Mouse (Mus musculus) liver, embryonic 13.5 days (tissue): ENCODE data around the gene Lrsam1. TPM values are rescaled to one million over a fixed set of nuclear protein-coding genes. Genes with fewer than 3 reads are reported as not detected.

Source experiments
- ATAC-seq: fragments of 200-750 bp; cut with Nextera tagmentation; 2 replicates; pipeline ENCODE4 v1.8.0; 2017; ENCODE audit warnings: low read depth, mild to moderate bottlenecking, moderate number of reproducible peaks, moderate library complexity
- DNase-seq: peaks from one replicate; pipeline ENCODE4 v3.0.0; 2022
- H3K27ac ChIP-seq: fragments of 300-500 bp; sonication (generic); 2 replicates; pipeline ENCODE4 v1.5.1; 2015; ENCODE audit warnings: moderate library complexity, mild to moderate bottlenecking, inconsistent platforms
- H3K27me3 ChIP-seq: fragments of 300-500 bp; sonication (generic); 2 replicates; pipeline ENCODE4 v1.6.1; 2015; ENCODE audit warnings: mild to moderate bottlenecking, inconsistent platforms
- H3K36me3 ChIP-seq: fragments of 300-500 bp; sonication (generic); 2 replicates; pipeline ENCODE4 v1.6.1; 2015; ENCODE audit warnings: mild to moderate bottlenecking, inconsistent platforms
- H3K4me1 ChIP-seq: fragments of 300-500 bp; sonication (generic); replicated peaks from 2 replicates; pipeline ENCODE4 v1.6.1; 2015; ENCODE audit warnings: inconsistent platforms
- H3K4me2 ChIP-seq: fragments of 300-500 bp; sonication (generic); 2 replicates; pipeline ENCODE4 v1.6.1; 2015; ENCODE audit warnings: inconsistent platforms, mild to moderate bottlenecking, moderate library complexity
- H3K4me3 ChIP-seq: fragments of 300-500 bp; sonication (generic); replicated peaks from 2 replicates; pipeline ENCODE4 v1.5.1; 2015; ENCODE audit warnings: mild to moderate bottlenecking, inconsistent platforms
- H3K9ac ChIP-seq: fragments of 300-500 bp; sonication (generic); 2 replicates; pipeline ENCODE4 v1.6.1; 2015; ENCODE audit warnings: mild to moderate bottlenecking, inconsistent platforms
- H3K9me3 ChIP-seq: fragments of 300-500 bp; sonication (generic); replicated peaks from 2 replicates; pipeline ENCODE4 v1.6.1; 2016; ENCODE audit warnings: inconsistent platforms
- WGBS: fragments of 180-500 bp; shearing (Covaris S2); methylation state at CpG from one replicate; pipeline ENCODE4 v1.1.7; 2015; ENCODE audit not compliant: insufficient replicate concordance; 5-methylcytosine and 5-hydroxymethylcytosine counted together
- polyA plus RNA-seq: library from polyadenylated mRNA; unstranded; fragments of >200 nt; fragmentation: Nextera tagmentation; extraction: Ambion mirVana; gene quantifications from 2 replicates; pipeline ENCODE4 v1.2.1, GENCODE M21; 2015

Lrsam1 gene
- polyA plus RNA-seq, 1 experiment from 2014 or later, result 2.0 TPM

DNA sequence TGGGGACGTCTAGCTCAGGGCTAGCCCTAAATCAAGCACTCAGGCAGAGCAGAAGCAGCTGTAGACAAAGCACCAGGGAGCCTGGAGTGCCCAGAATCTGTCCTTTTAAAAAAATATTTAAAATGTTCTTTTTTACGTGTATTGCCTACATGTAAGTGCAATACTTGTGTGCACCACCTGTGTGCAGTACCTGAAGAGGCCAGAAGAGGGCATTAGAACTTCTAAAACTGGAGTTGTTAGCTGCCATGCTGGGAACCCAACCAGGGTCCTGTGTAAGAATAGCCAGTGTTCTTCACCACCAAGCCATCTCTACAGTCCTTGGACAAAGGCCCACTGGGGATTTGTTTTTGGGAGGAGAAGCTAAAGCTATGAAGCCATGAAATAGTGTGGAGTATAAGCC is 6.8 kb downstream of the Lrsam1 start:
- Histone ChIP-seq H3K36me3 (peaks cover 37% of the 10 kb centered on the region), H3K4me2 (no peak overlapping the region), H3K27me3 (no peaks in the 10 kb centered on the region), H3K4me3 (no peak overlapping the region), H3K9me3 (peaks cover 4% of the 10 kb centered on the region; the same call in 1 of the 2 replicates), H3K27ac (no peak overlapping the region), H3K4me1 (peaks cover 2% of the 10 kb centered on the region; the same call in 1 of the 2 replicates), H3K9ac (no peak overlapping the region)
- ATAC-seq (no peak), DNase-seq (no peak)
- 81% methylated on average over 2 of the region's 2 CpGs for WGBS

DNA sequence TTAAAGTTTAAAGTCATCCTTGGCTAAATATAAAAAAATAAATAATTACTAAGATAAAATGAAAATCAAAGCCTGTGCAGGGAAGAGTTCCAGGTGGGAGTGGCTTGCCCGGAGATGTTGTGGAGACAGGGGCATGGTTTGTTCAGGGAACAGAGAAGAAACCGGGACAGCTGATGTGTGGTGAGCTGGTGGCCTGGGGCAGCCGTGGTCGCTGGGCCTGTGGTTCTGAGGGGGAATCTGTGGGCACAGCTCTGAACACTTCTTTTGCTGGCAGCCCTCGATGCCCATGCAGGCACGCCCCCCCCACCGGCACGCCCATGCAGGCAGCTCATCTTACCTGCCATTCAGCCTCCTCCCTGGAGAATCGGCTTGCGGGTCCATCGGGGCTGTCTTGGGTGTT is 14.0 kb downstream of the Lrsam1 start:
- 81% methylated on average over 11 of the region's 11 CpGs for WGBS
- peaks cover 36% of the 10 kb centered on the region for H3K36me3 ChIP-seq

DNA sequence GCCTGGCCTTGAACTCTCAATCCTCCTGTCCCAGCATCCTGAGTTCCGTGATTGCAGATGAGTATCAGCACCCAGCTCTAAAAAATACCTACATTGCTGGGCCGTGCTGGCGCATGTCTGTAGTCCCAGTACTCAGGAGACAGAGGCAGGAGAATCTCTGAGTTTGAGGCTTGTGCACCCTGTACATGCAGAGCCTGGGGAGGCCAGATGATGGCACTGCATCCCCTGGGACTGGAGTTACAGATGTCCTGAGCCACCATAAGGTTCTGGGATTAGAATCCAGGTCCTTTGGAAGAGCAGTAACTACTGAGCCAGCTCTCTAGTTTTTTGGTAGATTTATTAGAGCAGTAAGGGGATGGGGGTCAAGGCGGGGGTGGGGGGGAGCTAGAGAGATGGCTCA is 20.9 kb downstream of the Lrsam1 start:
- no peaks in the 10 kb centered on the region for H3K4me1 ChIP-seq
- WGBS, result 71% methylated on average over 4 of the region's 4 CpGs
- H3K4me3 ChIP-seq, result no peak overlapping the region
- H3K27ac ChIP-seq, result no peak overlapping the region
- no peak overlapping the region for H3K9ac ChIP-seq
- H3K9me3 ChIP-seq, result no peaks in the 10 kb centered on the region
- DNase-seq (no peak), ATAC-seq (no peak)
- H3K27me3 ChIP-seq, result no peaks in the 10 kb centered on the region
- peaks cover 31% of the 10 kb centered on the region for H3K36me3 ChIP-seq
- no peak overlapping the region for H3K4me2 ChIP-seq

More for the DNA sequence above, 14.0 kb downstream of the Lrsam1 start:
- no peak overlapping the region for H3K4me2 ChIP-seq
- ATAC-seq (no peak), DNase-seq (no peak)
- no peak overlapping the region for H3K4me3 ChIP-seq
- H3K27me3 ChIP-seq, result no peaks in the 10 kb centered on the region
- H3K9ac ChIP-seq, result no peak overlapping the region
- H3K9me3 ChIP-seq, result no peaks in the 10 kb centered on the region
- H3K4me1 ChIP-seq, result no peaks in the 10 kb centered on the region; the same call in 1 of the 2 replicates
- H3K27ac ChIP-seq, result no peak overlapping the region

GRCm38 (mm10) chr2:32939418-32939817 is 22.0 kb downstream of the Lrsam1 start:
- Histone ChIP-seq H3K27me3 (no peaks in the 10 kb centered on the region), H3K9ac (no peak overlapping the region), H3K9me3 (no peaks in the 10 kb centered on the region), H3K27ac (no peak overlapping the region), H3K4me3 (no peak overlapping the region), H3K4me1 (no peaks in the 10 kb centered on the region), H3K36me3 (peaks cover 22% of the 10 kb centered on the region), H3K4me2 (no peak overlapping the region)
- WGBS, result 39% methylated on average over 5 of the region's 5 CpGs
- ATAC-seq, result peak; percentile 55; the same call in 1 of the 2 replicates
- DNase-seq, result peak; percentile 46

- no peak for DNase-seq
- Histone ChIP-seq H3K27me3 (no peaks in the 10 kb centered on the region), H3K4me2 (no peak overlapping the region), H3K9ac (no peak overlapping the region), H3K36me3 (peaks cover 24% of the 10 kb centered on the region), H3K4me1 (no peaks in the 10 kb centered on the region), H3K9me3 (no peaks in the 10 kb centered on the region), H3K27ac (no peak overlapping the region), H3K4me3 (no peak overlapping the region)
- no peak for ATAC-seq
- WGBS, result 77% methylated on average over 5 of the region's 5 CpGs
These were observed 22.7 kb downstream of the Lrsam1 start for GRCm38 (mm10) chr2:32938741-32939140.

GRCm38 (mm10) chr2:32931730-32932129 is 29.7 kb downstream of the Lrsam1 start:
- Histone ChIP-seq H3K4me1 (peaks cover 13% of the 10 kb centered on the region), H3K9me3 (no peaks in the 10 kb centered on the region), H3K4me2 (no peak overlapping the region), H3K27me3 (no peaks in the 10 kb centered on the region), H3K4me3 (no peak overlapping the region), H3K36me3 (0 out of 2 replicates have a peak, but pooled peaks cover 13% of the 10 kb centered on the region), H3K27ac (no peak overlapping the region), H3K9ac (no peak overlapping the region)
- WGBS, result 64% methylated on average over 7 of the region's 7 CpGs
- no peak for ATAC-seq
- no peak for DNase-seq

DNA sequence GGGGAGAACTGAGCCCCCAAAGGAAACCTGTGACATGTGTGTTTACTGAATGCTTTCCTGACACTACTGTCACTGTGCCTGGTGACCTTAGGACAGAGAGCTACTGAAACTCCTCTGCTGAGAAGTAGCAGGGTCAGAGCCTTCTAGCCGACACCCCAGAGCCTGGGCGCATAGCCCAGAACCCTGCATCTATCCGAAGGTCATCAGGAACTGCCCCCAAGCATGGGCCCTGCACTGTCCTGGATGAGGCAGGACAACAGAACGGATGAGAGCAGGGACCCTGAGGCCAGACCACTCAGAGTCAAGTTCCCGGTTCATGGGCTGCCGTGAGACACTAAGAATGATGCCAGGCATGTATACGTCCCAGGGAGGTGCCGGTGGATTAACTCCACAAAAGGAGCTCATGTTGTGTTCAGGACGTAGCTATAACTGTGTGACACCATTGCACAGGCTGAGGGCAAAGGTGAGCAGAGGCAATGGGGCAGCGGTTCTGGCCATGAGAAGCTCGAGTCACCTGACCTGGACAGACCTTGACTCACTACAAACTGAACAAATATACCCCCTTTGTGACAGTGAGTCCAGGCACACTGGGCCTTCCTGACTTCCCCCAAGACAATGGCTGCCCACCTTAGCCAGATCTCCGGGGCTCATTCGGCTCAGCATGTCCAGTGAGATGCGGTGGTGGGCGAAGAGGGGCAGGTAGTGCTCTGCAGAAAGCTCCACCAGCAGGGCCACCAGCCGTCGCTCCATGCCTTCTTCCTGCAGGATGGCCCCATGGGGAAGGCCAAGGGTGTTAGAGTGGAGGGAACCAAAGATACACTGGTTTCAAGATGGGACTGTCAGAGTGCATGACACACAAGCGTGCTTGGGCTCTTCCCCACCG is 32.2 kb downstream of the Lrsam1 start:
- H3K9me3 ChIP-seq, result no peaks in the 10 kb centered on the region
- no peak overlapping the region for H3K9ac ChIP-seq
- no peak overlapping the region for H3K4me3 ChIP-seq
- H3K27me3 ChIP-seq, result no peaks in the 10 kb centered on the region
- no peak overlapping the region for H3K4me2 ChIP-seq
- ATAC-seq, result peak; percentile 52
- peaks cover 13% of the 10 kb centered on the region for H3K4me1 ChIP-seq
- WGBS, result 73% methylated on average over 19 of the region's 19 CpGs
- no peak for DNase-seq
- H3K36me3 ChIP-seq, result 0 out of 2 replicates have a peak, but pooled peaks cover 8% of the 10 kb centered on the region
- H3K27ac ChIP-seq, result peak overlapping the region; percentile 70

- WGBS, result 37% methylated on average over 10 of the region's 10 CpGs
- no peaks in the 10 kb centered on the region for H3K27me3 ChIP-seq
- ATAC-seq, result peak; percentile 42
- no peak overlapping the region for H3K4me2 ChIP-seq
- H3K9me3 ChIP-seq, result no peaks in the 10 kb centered on the region
- peak overlapping the region; percentile 70; the same call in 1 of the 2 replicates for H3K27ac ChIP-seq
- DNase-seq, result no peak
- no peak overlapping the region for H3K4me3 ChIP-seq
- peaks cover 13% of the 10 kb centered on the region for H3K4me1 ChIP-seq
- H3K9ac ChIP-seq, result no peak overlapping the region
- peaks cover 13% of the 10 kb centered on the region for H3K36me3 ChIP-seq
These were observed 33.0 kb downstream of the Lrsam1 start for GRCm38 (mm10) chr2:32928235-32928946.

DNA sequence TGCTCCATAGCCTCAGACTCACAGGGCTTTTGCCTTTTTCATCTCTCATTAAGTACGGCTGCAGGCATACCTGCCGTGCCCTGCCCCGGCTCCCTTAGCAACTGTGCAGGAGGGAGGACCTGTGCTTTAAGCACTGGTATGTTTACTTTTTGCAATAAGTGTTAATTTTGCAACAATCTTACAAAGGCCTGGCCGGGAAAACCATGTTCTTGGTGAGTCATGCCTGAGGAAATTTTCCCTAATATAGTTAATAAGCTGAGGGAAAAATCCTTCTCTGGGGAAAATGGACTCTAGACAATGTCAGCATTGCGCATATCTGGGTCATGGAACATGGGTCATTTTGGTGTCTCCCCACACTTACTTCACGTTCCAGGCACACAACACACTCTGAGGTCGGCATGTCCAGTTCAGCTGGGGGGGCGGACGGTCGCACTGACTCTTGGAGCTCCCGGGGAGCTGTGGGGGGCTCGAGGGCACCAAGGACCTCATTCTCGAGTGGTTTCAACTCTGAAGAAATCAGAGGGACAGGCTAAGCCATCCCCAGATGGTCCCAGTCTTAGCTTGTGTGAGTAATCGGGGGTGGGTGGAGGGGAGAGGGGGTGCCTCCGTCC is 33.7 kb downstream of the Lrsam1 start:
- H3K9ac ChIP-seq, result no peak overlapping the region
- H3K9me3 ChIP-seq, result no peaks in the 10 kb centered on the region
- DNase-seq, result no peak
- no peak overlapping the region for H3K4me2 ChIP-seq
- 69% methylated on average over 15 of the region's 15 CpGs for WGBS
- no peak overlapping the region for H3K4me3 ChIP-seq
- H3K27me3 ChIP-seq, result no peaks in the 10 kb centered on the region
- ATAC-seq, result no peak
- H3K27ac ChIP-seq, result no peak overlapping the region
- peaks cover 13% of the 10 kb centered on the region for H3K4me1 ChIP-seq
- peaks cover 19% of the 10 kb centered on the region for H3K36me3 ChIP-seq

- no peak overlapping the region for H3K4me2 ChIP-seq
- no peak overlapping the region for H3K4me3 ChIP-seq
- peaks cover 20% of the 10 kb centered on the region for H3K36me3 ChIP-seq
- no peak for ATAC-seq
- H3K9ac ChIP-seq, result no peak overlapping the region
- no peak for DNase-seq
- WGBS, result 73% methylated on average over 12 of the region's 12 CpGs
- no peaks in the 10 kb centered on the region for H3K27me3 ChIP-seq
- H3K9me3 ChIP-seq, result no peaks in the 10 kb centered on the region
- H3K4me1 ChIP-seq, result peaks cover 13% of the 10 kb centered on the region
- no peak overlapping the region for H3K27ac ChIP-seq
These were observed 34.9 kb downstream of the Lrsam1 start for GRCm38 (mm10) chr2:32926330-32927075.
